16 mouse cellular contexts compared by ENCODE assay signal in the genomic region with DNA sequence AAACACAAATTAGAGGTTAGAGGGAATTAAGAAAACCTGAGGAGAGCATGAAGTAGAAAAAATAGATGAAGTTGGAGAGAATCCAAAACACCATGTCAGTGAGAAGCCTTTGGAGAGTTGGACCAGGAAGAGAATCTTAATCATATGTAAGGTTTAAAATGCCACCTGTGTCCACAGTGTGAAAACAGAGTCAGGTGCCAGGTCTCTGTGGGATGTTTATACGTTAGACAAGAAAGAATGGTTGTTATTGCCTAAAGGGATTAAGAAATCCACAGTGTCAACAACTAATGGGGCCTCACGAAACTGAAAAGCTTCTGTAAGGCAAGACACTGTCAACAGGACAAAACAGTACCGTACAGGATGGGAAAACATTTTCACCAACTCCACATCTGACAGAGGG.
"Had no signal": no experiment of that assay in that cellular context is flagged by ENCODE, and none has a peak within 500 bp of the region (broad histone marks: within the 10 kb centered on the region; RNA-seq: fewer than 3 reads in every experiment).

No protein-coding gene starts in this region.

- ATAC-seq: hindbrain, postnatal 0 days; intestine, embryonic 16.5 days; liver, postnatal 0 days had no signal

- DNase-seq: gastrocnemius, postnatal 14 days; gastrocnemius, postnatal 36 days; heart, adult 18-20 months; heart, postnatal 14 days; heart, postnatal 36 days; kidney, adult 11 months; kidney, adult 2 months; kidney, adult 9 months; kidney, postnatal 14 days; kidney, postnatal 36 days; layer of hippocampus, adult 9-11 months; liver; liver, embryonic 13.5 days; liver, postnatal 0 days had no signal
